Mouse (Mus musculus) 3T3-L1 (cell line): ENCODE measurements around the gene Zfp541.

ENCODE experiments used
- DNase-seq: peaks from one replicate; pipeline ENCODE4 v3.0.0-alpha.2; 2015; ENCODE audit warnings: low read depth, low spot score

Gene Zfp541

GRCm38 (mm10) chr7:16043861-16044435 lies 17.7 kb upstream of the Zfp541 start:
- DNase-seq = peak; percentile 44

- DNase-seq = peak; percentile 72
Observed at GRCm38 (mm10) chr7:16044531-16044930, 17.1 kb upstream of the Zfp541 start.

- DNase-seq = no peak
Observed at GRCm38 (mm10) chr7:16045538-16045937, 16.1 kb upstream of the Zfp541 start.

- peak; percentile 72 for DNase-seq
Observed at GRCm38 (mm10) chr7:16046101-16046480, 15.5 kb upstream of the Zfp541 start.

- peak; percentile 53 for DNase-seq
Observed at GRCm38 (mm10) chr7:16046481-16047337, 14.9 kb upstream of the Zfp541 start.

- peak; percentile 71 for DNase-seq
Observed at GRCm38 (mm10) chr7:16047338-16048146, 14.1 kb upstream of the Zfp541 start, which contains the start of gene Bicra. Gene Bicra (minus strand): TSS chr7:16047921.

- DNase-seq = peak; percentile 91
Observed at GRCm38 (mm10) chr7:16048164-16048564, 13.4 kb upstream of the Zfp541 start.

- peak; percentile 46 for DNase-seq
Observed at GRCm38 (mm10) chr7:16048675-16049575, 12.7 kb upstream of the Zfp541 start.

GRCm38 (mm10) chr7:16049576-16049915 lies 12.1 kb upstream of the Zfp541 start:
- DNase-seq = no peak

GRCm38 (mm10) chr7:16050600-16050999 lies 11.0 kb upstream of the Zfp541 start:
- no peak for DNase-seq

- DNase-seq = peak; percentile 83
Observed at GRCm38 (mm10) chr7:16051883-16052595, 9.6 kb upstream of the Zfp541 start.

GRCm38 (mm10) chr7:16052684-16053083 lies 8.9 kb upstream of the Zfp541 start:
- peak; percentile 90 for DNase-seq

GRCm38 (mm10) chr7:16053105-16053504 lies 8.5 kb upstream of the Zfp541 start:
- DNase-seq = peak; percentile 61

GRCm38 (mm10) chr7:16054966-16055365 lies 6.6 kb upstream of the Zfp541 start:
- peak; percentile 33 for DNase-seq

GRCm38 (mm10) chr7:16055665-16056064 lies 5.9 kb upstream of the Zfp541 start:
- no peak for DNase-seq

- peak; percentile 57 for DNase-seq
Observed at GRCm38 (mm10) chr7:16056459-16057135, 5.0 kb upstream of the Zfp541 start.

GRCm38 (mm10) chr7:16057136-16057534 lies 4.5 kb upstream of the Zfp541 start:
- peak; percentile 56 for DNase-seq

- DNase-seq = no peak
Observed at GRCm38 (mm10) chr7:16062099-16062420, 446 bp downstream of the Zfp541 start.

GRCm38 (mm10) chr7:16063490-16063889 lies 1.9 kb downstream of the Zfp541 start:
- peak; percentile 2 for DNase-seq

- DNase-seq = no peak
Observed at GRCm38 (mm10) chr7:16070846-16071245, 9.2 kb downstream of the Zfp541 start.
